Mouse (Mus musculus): ENCODE measurements around the gene Syn3. TPM values are rescaled to one million over a fixed set of nuclear protein-coding genes. Genes with fewer than 3 reads are reported as not detected.

Gene Syn3
- not detected for total RNA-seq (2023)

DNA sequence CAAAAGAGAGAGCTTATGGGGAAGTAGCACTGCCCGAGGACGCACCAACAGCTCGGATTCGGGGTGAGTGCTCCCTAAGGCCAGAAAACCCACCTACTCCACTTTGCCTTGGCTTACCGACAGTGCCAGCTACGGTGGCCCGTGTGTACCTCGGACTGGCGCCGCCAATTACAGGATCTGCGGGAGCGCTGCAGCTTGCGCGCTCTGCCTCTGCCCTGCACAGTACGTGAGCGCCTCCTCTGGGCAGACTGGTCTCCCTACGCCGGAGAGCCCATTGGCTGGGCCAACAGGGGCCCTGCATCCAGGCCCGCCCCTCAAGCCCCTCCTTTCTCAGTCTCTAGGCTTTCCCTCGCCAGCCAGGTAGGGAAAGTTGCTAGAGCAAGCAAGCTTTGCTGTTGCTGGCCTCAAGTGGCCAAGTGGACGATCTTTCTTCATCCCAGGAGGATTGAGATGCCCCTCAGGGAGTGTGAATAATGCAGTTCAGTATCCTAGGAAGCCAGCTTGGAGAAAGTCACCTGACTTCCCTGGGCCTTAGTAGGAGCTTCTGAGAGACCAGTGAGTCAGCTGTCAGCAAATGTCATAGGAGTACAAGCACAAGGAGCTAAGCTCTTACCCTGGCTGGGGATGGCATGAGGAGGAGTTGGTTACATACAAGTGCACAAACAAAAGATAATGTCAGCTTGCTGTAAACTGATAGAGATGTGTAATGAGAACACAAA, at the start of gene Syn3:
Gene Syn3 (minus strand): TSS at position 224 of the 719 bp plus-strand sequence.

GRCm38 (mm10) chr10:86300293-86301116, 198.2 kb downstream of the Syn3 start, which contains the start of gene Timp3:
Gene Timp3, plus strand, starts transcription at chr10:86300372.

GRCm38 (mm10) chr10:86021749-86022473, 476.8 kb downstream of the Syn3 start, which contains the start of gene Fbxo7:
Gene Fbxo7, plus strand, starts transcription at chr10:86021972.

GRCm38 (mm10) chr10:86011781-86012180, 486.9 kb downstream of the Syn3 start, which contains the start of gene Bpifc:
Gene Bpifc, minus strand, starts transcription at chr10:86011895.

Other genes starting within 250 kb of the Syn3 start
- 0.50 TPM for gene Timp3, start 198.5 kb downstream of the Syn3 start, total RNA-seq (2023)
- 231 TPM for gene Hsp90b1, start 206.6 kb upstream of the Syn3 start, total RNA-seq (2023)
- gene Ttc41, start 206.9 kb upstream of the Syn3 start, total RNA-seq (2023), result 1.0 TPM

Data from CD4-positive naive resting alpha-beta T cell, adult 76 days (primary cell).